Mouse (Mus musculus) lung, postnatal 36 days (tissue): ENCODE results near the gene Wfikkn1.

Source experiments
- DNase-seq: peaks from one replicate; pipeline ENCODE4 v3.0.0; 2022; ENCODE audit warnings: mixed read lengths

Wfikkn1 gene

DNA sequence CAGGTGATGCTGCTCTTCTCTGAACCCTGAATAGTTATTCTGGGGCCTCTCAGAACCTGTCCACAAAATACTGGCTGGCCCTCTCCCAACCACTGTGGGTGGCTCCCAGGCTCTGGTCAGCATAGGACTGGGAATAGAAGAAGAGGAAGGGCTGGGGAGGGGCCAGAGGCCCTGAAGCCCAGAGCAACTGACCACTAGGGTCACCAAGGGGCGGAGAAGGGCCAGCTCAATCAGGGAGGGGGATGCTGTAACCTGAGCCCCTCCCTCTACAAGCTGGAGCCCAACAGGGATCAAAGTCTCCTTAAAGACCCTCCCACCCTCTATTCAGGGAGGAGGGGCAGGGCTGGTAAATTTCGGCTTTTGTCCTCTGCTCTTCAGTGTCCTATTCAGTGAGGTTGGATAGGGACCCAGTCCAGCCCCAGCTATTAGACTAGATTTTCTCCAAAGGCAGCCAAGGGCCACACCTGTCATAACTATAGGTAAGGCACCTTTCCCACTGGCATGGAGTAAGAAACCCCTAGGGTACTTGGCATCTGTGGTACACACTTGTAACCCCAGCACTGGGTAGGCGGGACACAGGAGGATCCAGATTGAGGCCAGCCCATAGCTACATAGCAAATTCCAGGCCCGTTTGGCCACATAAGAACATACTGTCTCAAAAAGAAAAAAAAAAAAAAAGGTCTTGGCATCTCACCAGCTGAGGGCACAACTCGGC lies at the start of gene Wfikkn1:
Wfikkn1 (minus strand) TSS at position 663 of the 715 bp plus-strand sequence.
- no peak for DNase-seq

- no peak for DNase-seq
These were observed 44.7 kb upstream of the Wfikkn1 start for GRCm38 (mm10) chr17:25925348-25925747.

- no peak for DNase-seq
These were observed 41.5 kb upstream of the Wfikkn1 start for GRCm38 (mm10) chr17:25922120-25922519.

GRCm38 (mm10) chr17:25919786-25920642 lies 39.4 kb upstream of the Wfikkn1 start:
- peak; percentile 100 for DNase-seq

GRCm38 (mm10) chr17:25919144-25919785 lies 38.6 kb upstream of the Wfikkn1 start, which contains the start of gene Rab40c:
Gene Rab40c (minus strand): TSS chr17:25919727.
- DNase-seq, result peak; percentile 28

DNA sequence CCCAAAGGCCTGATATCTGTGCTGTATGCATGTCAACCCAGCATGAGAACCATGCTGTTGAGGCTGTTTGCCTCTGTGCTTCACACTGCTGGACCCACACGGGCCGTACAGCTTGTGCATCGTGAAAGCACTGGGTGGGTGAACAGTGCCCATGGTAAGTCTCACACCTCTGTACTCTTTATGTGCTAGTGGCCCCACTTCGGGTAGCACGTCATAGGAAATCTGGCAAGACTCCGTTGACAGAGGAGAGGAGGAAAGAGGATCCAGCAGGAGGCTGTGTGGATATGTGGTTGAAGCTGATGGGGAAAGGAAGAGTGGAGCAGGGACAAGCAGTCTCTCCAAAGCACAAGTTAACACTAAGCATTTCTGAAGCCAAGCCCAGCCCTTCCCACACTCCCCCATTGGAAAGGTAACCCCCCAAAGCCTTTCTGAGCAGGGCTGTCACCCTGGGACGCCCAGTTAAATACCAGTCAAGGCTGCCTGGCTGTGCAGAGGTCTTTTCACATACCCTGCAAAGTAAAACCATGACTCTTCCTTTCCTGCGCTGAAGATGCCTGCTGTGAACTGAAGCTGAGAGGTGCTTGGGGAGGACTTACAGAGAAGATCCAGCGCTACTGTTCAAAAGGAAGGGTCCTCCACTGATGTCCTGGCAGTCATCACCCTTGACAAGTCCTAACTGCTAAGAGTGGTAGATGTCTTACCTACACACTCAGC lies 37.5 kb upstream of the Wfikkn1 start:
- DNase-seq, result no peak

GRCm38 (mm10) chr17:25916931-25917647 lies 36.4 kb upstream of the Wfikkn1 start:
- no peak for DNase-seq

GRCm38 (mm10) chr17:25914295-25914694 lies 33.6 kb upstream of the Wfikkn1 start:
- DNase-seq, result no peak

- peak; percentile 54 for DNase-seq
These were observed 33.2 kb upstream of the Wfikkn1 start for GRCm38 (mm10) chr17:25913877-25914275.

GRCm38 (mm10) chr17:25913186-25913876 lies 32.7 kb upstream of the Wfikkn1 start:
- DNase-seq, result peak; percentile 70

GRCm38 (mm10) chr17:25911816-25912215 lies 31.2 kb upstream of the Wfikkn1 start:
- peak; percentile 61 for DNase-seq

DNA sequence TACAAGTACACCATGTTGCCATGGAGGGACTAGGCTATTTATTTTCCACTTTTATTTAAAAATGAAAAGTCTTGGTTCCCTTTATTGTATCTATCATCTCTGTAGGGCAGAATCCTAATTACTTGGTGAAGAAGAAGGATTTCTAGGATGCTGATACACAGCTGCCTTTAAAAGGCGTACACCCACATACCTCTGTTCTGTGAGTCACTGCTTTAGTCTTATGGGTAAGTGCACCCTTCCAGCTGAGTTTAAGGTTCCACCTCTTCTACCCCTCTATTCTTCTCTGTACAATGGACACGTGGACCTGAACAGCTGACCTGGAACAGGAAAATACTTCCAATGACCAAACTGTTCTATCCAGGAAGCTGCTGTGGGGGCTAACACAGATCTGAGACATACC lies 27.0 kb upstream of the Wfikkn1 start:
- no peak for DNase-seq

GRCm38 (mm10) chr17:25903061-25903460 lies 22.4 kb upstream of the Wfikkn1 start:
- DNase-seq, result no peak

DNA sequence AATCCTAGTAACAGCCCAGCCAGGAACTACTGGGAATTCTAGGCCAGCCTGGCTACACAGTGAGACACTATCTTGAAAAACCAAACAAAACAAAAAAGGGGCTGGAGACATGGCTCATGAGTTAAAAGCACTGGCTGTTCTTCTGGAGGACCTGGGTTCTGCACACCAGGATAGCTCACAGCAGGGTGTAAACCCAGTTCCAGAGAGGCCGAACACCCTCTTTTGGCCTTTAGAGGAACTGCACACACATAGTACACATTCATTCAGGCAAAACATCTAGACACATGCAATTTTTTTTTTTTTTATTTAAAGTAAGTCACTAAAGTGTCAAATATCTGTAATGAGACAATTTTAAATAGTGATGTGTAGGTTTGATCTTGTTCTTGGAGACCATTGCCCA lies 19.5 kb upstream of the Wfikkn1 start:
- no peak for DNase-seq

GRCm38 (mm10) chr17:25895891-25896290 lies 15.2 kb upstream of the Wfikkn1 start:
- DNase-seq, result no peak

DNA sequence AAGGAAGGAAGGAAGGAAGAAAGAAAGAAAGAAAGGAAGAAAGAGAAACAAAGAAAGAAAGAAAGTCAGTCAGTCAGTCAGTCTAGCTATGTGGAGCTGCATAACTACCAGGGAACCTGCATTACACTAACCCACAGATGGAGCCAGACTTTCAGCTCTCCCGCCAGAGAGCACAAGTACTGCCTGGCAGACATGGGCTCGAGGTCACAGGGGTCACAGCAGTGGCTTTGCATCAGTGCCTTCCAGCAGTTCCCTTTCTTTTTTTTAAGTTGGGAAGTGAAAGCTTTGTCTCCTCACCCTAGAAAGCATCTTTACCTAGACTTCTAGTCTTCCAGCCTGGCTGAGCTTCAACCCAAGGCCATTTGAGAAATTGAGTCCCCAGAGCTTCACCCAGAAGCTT lies 14.8 kb upstream of the Wfikkn1 start:
- DNase-seq, result no peak

- DNase-seq, result peak; percentile 79
These were observed 13.4 kb upstream of the Wfikkn1 start for GRCm38 (mm10) chr17:25893975-25894617.

DNA sequence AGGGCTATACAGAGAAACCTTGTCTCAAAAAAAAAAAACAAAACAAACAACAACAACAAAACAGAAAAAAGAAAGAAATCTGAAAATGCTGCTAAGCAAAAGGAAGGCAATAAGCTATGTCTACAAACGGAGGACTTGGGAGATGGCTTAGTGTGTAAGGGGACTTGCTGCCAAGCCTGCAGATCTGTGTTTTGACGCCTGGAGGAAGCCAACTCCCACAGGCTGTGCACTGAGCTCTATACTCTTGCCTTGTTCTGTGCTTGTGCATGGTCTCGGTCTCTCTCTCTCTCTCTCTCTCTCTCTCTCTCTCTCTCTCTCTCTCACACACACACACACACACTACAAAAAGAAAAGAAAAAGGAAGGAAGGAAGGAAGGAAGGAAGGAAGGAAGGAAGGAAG lies 8.2 kb upstream of the Wfikkn1 start:
- no peak for DNase-seq

- DNase-seq, result peak; percentile 72
These were observed 6.8 kb upstream of the Wfikkn1 start for GRCm38 (mm10) chr17:25887467-25887866.

GRCm38 (mm10) chr17:25886806-25887205 lies 6.1 kb upstream of the Wfikkn1 start:
- no peak for DNase-seq

GRCm38 (mm10) chr17:25885636-25886035 lies 5.0 kb upstream of the Wfikkn1 start:
- no peak for DNase-seq
